Mouse (Mus musculus) monocyte, adult 2 months (primary cell): ENCODE measurements at regions not wholly inside any gene's neighbourhood (a gene's known extent, or its start where the extent isn't known, plus 50 kb on each side); places are given as distances from the start of the nearest gene placed in this dataset.

Experiments used
- DNase-seq, 2 experiments: peaks; one replicate each; pipeline ENCODE4 v3.0.0; 2022; ENCODE audit warnings: low spot score in 2 of 2, low read depth in 1 of 2

DNA sequence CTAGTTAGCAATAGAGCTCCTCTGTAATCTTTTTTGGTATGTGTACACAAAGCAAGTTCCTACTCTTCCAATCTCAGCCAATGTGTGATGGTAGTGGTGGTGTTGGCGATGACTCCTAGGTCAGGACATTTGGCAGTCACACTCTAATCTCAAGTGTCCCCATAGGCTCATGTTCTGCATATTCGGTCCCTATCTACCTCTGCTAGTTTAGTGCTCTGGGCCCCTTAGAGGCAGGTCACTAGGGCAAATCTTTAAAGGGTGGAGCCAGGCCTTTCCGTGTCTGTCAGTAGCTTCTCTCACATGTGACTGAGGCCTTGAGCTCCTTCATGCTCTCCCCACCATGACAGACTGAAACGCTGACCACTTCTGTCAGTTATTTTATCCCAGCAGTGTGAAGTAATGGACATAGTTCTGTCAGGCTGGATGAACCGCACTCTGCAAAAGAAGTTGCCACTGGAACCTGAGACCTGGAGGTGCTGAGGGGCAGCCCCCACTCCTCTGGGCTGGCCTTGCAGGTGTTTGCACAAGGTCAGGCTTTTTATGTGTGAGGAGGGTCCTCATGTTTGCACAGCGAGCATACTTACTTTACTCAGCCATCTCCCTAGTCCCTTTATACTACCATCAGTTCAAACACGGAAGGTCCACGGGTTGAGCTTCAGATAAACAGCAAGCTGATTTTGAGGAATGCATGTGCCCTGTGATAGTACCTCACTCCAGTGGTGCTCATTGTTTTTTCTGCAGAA lies 75.3 kb upstream of the Ywhaq start:
- no peak for DNase-seq

DNA sequence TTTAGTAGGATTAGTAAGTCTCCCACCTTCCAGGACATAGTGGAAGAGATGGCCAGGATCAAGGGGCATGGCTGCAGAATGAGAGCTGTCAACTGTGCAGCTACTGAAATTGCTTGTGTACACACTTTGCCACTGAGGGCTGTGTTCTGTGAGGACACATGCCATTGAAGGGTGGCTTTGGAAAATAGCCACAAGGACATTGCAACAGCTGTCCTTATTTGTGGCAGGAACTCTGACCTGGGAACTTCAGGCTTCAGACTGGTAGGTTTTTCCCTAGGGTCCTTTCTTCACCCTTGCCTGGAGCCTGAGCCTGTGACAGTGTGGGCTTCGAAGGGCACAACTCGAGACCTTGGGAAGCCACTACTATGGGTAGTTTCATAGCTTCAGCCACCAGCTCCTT lies 64.2 kb upstream of the Ywhaq start:
- no peak for DNase-seq

DNA sequence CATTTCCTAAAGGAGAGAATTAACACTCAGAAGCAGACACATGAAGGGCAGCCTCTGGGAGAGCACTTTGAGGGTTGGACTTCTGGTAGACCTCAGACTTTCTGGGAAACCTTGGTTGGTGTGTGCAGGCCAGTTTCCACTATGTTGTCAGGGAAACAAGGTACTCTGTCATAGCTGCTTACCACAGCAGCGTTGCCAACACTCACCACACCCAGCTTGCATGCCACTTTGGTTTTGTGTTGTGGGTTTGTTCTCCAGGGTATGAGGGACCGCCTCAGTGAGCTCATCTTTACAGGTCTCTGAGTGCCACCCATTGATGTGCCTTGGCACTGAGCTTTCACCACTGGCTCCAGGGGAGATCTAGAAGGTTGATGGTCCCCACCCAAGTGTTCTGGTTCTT lies 62.8 kb upstream of the Ywhaq start:
- no peak for DNase-seq

DNA sequence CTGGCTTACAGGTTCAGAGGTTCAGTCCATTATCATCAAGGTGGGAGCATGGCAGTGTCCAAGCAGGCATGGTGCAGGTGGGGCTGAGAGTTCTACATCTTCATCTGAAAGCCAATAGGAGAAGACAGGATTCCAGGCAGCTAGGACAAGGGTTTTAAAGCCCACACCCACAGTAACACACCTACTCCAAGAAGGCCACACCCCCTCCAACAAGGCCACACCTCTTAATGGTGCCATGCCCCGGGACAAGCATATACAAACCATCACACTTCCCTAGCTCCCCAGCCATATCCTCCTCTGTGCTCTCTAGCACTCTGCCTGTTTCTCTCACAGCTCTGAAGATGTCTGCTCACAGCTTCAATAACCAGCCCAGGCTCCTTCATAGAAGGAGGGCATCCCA lies 61.8 kb upstream of the Ywhaq start:
- DNase-seq: no peak

DNA sequence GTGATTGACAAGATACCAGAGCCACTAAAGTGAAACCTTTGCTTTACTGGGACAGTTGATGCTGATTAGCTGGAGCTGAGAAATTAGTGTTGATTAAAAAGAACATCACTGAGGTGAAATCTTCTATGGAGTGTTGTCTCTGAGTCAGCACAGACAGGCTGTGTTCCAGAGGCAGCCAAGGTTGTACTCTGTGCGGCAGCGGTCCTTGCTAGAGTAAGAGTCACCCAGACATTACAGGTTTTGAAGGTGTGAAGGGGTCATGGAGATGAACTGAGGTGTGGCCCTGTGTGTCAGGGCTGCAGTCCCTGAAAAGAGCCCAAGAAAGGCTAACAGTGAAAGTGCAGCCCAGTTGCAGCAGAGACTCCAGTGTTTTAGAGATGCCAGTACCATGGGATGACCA lies 59.1 kb upstream of the Ywhaq start:
- DNase-seq: no peak

DNA sequence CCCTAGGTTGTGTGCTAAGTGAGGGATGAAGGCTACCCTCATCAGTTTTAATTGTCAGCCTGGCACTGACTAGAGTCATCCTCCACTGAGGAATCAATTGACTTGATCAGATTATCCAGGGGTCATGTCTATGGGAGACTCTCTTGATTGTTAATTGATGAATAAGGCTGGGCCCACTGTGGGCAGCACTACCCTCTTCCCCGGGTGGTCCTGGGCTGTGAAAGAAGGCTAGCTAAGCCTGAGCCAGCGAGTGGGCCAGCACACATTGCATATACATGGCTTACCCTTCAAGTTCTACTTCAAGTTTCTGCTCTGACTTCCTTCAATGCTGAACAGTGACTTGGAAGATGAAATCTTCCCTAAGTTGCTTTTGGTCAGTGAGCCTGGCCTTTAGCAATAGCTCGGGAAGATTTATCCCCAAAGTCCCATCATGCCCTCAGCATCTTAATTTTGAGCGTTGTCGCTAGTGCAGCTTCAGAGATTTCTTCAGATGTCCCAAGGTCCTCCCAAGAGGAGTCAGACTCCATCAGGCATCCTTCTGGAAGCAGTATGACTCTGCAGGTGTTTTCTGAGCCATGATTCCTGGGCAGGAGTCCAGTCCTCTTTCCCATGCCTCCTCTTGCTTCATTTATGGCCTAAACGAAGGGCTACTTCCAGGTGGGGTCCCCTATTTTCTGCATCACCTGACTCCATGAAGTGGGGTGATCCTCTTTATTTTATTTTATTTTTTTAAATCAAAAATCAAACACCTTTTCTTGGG lies 55.7 kb upstream of the Ywhaq start:
- no peak for DNase-seq

DNA sequence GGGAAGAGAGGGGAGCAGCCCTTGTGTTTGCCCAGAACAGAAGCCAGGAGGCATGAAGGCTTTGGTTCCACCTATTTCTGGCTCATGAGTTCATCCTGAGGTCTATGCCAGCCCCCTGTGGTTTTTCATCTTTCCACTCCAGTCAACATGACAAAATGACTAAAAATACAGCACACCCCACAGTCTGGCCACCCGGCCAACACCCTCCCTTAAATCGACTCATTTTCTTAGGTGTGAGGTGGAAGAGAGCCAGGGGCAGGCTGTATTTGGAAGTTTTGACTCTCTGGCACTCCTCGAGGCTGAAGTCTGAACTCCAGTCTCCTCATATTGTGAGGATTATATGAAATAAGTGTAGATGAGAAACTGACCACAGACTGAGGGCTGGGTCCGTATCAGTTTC lies 55.0 kb upstream of the Ywhaq start:
- no peak for DNase-seq

DNA sequence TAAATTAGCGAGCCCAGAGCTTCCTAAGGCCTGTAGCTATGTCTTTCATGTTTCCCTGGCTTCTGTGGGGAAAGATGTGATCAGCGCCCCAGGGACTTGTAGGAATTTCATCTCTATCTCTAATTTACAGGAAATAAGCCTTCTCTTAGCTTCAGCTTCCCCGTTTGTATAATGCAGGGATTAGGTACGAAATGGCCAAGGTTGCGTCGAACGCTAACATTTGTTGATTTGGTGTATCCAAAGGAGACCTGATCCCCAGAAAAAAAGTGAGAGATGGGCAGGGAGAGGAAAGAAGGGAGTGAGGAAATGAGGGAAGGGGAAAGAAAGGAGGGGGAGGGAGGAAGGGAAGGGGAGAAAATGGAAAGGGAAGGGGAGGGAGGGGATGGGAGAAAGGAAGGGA lies 54.5 kb upstream of the Ywhaq start:
- no peak for DNase-seq

DNA sequence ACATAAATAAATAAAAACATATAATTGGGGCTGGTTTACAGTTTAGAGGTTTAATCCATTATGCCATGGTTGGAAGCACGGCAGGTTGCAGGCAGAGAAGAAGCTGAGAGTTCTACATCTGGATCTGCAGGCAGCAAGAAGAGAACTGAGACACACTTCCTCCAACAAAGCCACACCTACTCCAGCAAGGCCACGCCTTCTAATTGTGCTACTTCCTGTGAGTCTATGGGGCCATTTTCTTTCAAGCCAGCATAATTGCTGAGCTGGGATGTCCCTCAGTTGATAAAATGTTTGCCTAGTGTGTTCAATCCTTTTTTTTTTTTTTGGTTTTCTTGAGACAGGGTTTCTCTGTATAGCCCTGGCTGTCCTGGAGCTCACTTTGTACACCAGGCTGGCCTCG lies 52.8 kb upstream of the Ywhaq start:
- DNase-seq: no peak
